Mouse (Mus musculus) adrenal gland, adult (tissue): Measurements from ENCODE around the gene Nmnat1.
"Not testable (repeated sequence)": the region's sequence is repeated elsewhere in the genome, so short reads cannot be mapped to it uniquely, and the experiment has no call there.

ENCODE experiments used
- DNase-seq, 2 experiments: peaks; one replicate each; pipeline ENCODE4 v3.0.0; 2022 to 2023; ENCODE audit warnings: low spot score in 1 of 2; ENCODE audit not compliant: inconsistent age in 2 of 2

Nmnat1 gene

GRCm38 (mm10) chr4:149491151-149491550 is 6.1 kb upstream of the Nmnat1 start:
- no peak for DNase-seq

- DNase-seq: no peak
Observed at GRCm38 (mm10) chr4:149489415-149490240, 4.6 kb upstream of the Nmnat1 start.

GRCm38 (mm10) chr4:149487729-149488128 is 2.7 kb upstream of the Nmnat1 start:
- no peak for DNase-seq

- DNase-seq: peak; percentile 24 to 75
Observed at GRCm38 (mm10) chr4:149485825-149486206, 814 bp upstream of the Nmnat1 start.

- DNase-seq: no peak
Observed at GRCm38 (mm10) chr4:149484566-149484965, 436 bp downstream of the Nmnat1 start.

GRCm38 (mm10) chr4:149477078-149477477 is 7.9 kb downstream of the Nmnat1 start, which contains the start of gene Tmem274:
Gene Tmem274, plus strand, starts transcription at chr4:149477378.
- DNase-seq: no peak

- DNase-seq: no peak
Observed at GRCm38 (mm10) chr4:149475096-149475495, 9.9 kb downstream of the Nmnat1 start.

GRCm38 (mm10) chr4:149469557-149469956 is 15.4 kb downstream of the Nmnat1 start:
- DNase-seq: no peak

- DNase-seq: no peak
Observed at GRCm38 (mm10) chr4:149463435-149463950, 21.5 kb downstream of the Nmnat1 start.

GRCm38 (mm10) chr4:149462305-149462971 is 22.6 kb downstream of the Nmnat1 start:
- DNase-seq: no peak

- DNase-seq: no peak
Observed at GRCm38 (mm10) chr4:149461579-149462304, 23.3 kb downstream of the Nmnat1 start.

GRCm38 (mm10) chr4:149460475-149460874 is 24.5 kb downstream of the Nmnat1 start:
- DNase-seq: not testable (repeated sequence)

- DNase-seq: no peak
Observed at GRCm38 (mm10) chr4:149459425-149459824, 25.6 kb downstream of the Nmnat1 start.

- peak in 1 of 2 experiments; percentile 57 for DNase-seq
Observed at GRCm38 (mm10) chr4:149458526-149458925, 26.5 kb downstream of the Nmnat1 start.

- peak; percentile 77 to 85 for DNase-seq
Observed at GRCm38 (mm10) chr4:149457831-149458430, 27.1 kb downstream of the Nmnat1 start.

- not testable (repeated sequence) for DNase-seq
Observed at GRCm38 (mm10) chr4:149457163-149457562, 27.8 kb downstream of the Nmnat1 start.

GRCm38 (mm10) chr4:149454879-149455278 is 30.1 kb downstream of the Nmnat1 start, which contains the start of gene Rbp7:
Gene Rbp7, minus strand, starts transcription at chr4:149454978.
- no peak for DNase-seq

GRCm38 (mm10) chr4:149454263-149454662 is 30.7 kb downstream of the Nmnat1 start:
- DNase-seq: peak; percentile 47 to 80

- DNase-seq: peak; percentile 43 to 76
Observed at GRCm38 (mm10) chr4:149453656-149454055, 31.3 kb downstream of the Nmnat1 start.

- DNase-seq: no peak
Observed at GRCm38 (mm10) chr4:149450636-149451035, 34.4 kb downstream of the Nmnat1 start.

- DNase-seq: no peak
Observed at GRCm38 (mm10) chr4:149446309-149446708, 38.7 kb downstream of the Nmnat1 start.
